Comparison of ENCODE assay signal across 9 mouse cellular contexts in genomic region chr8:119466105-119466504, GRCm38 (mm10). TPM values are rescaled to one million over a fixed set of nuclear protein-coding genes. Genes with fewer than 3 reads are reported as not detected.
DNase-seq lines count a peak whose midpoint lies in the region; ATAC-seq lines count a peak whose summit lies in the region.
"Had no signal": no experiment of that assay in that cellular context is flagged by ENCODE, and none has a peak within 500 bp of the region (broad histone marks: within the 10 kb centered on the region; RNA-seq: fewer than 3 reads in every experiment).

No protein-coding gene starts in this region.

- H3K36me3 ChIP-seq in kidney, embryonic 14.5 days (ENCODE audit: control insufficient read depth, insufficient read depth, low read length), result no peaks in the 10 kb centered on the region
- H3K36me3 ChIP-seq in limb, embryonic 10.5 days, result no peaks in the 10 kb centered on the region

- H3K4me2 ChIP-seq in kidney, embryonic 14.5 days (replicated peaks; ENCODE audit: low read depth, low read length), result peak overlapping the region; percentile 38

- no peak overlapping the region for H3K9ac ChIP-seq in kidney, embryonic 14.5 days (ENCODE audit: low read depth, low read length)

- peak overlapping the region; percentile 17 for H3K4me3 ChIP-seq in kidney, embryonic 14.5 days (ENCODE audit: low read length)
- peak overlapping the region; percentile 37 for H3K4me3 ChIP-seq in limb, embryonic 10.5 days

- H3K27me3 ChIP-seq in kidney, embryonic 14.5 days (ENCODE audit: control insufficient read depth, insufficient read depth, low read length), result peaks cover 8% of the 10 kb centered on the region; the same call in 1 of the 2 replicates
- H3K27me3 ChIP-seq in limb, embryonic 10.5 days (ENCODE audit: low read depth, poor library complexity, severe bottlenecking), result peaks cover 51% of the 10 kb centered on the region

- 1% methylated on average over 18 of the region's 18 CpGs for WGBS in kidney, embryonic 14.5 days
- WGBS in limb, embryonic 10.5 days, result 1% methylated on average over 18 of the region's 18 CpGs

- peak; percentile 77 for ATAC-seq in kidney, embryonic 14.5 days (ENCODE audit: low FRiP score, low TSS enrichment)
- ATAC-seq in megakaryocyte progenitor cell, adult 5-6 weeks (replicated peaks; ENCODE audit: poor library complexity), result no peak

- no peak for DNase-seq in kidney, adult 11 months
- DNase-seq in brain, embryonic 18.5 days (ENCODE audit: low read depth, low spot score), result peak; percentile 40
- DNase-seq in frontal cortex, postnatal 36 days (ENCODE audit: low spot score in 2 of 2), result peak; percentile 37 to 52
- peak; percentile 52 for DNase-seq in limb, embryonic 10.5 days (ENCODE audit: low spot score)
- peak; percentile 54 to 61 for DNase-seq in right cerebral cortex, adult 2 months (ENCODE audit: low spot score in 2 of 2)
- DNase-seq in urinary bladder, adult 18-20 months (ENCODE audit: low spot score in 2 of 2), result no peak

- H3K4me1 ChIP-seq in kidney, embryonic 14.5 days (ENCODE audit: control insufficient read depth, insufficient read depth, low read length), result peaks cover 24% of the 10 kb centered on the region
- H3K4me1 ChIP-seq in limb, embryonic 10.5 days, result peaks cover 21% of the 10 kb centered on the region

- H3K27ac ChIP-seq in kidney, embryonic 14.5 days (ENCODE audit: low read depth, low read length), result no peak overlapping the region
- H3K27ac ChIP-seq in limb, embryonic 10.5 days, result no peak overlapping the region

- H3K9me3 ChIP-seq in kidney, embryonic 14.5 days (ENCODE audit: control insufficient read depth, low read length), result no peaks in the 10 kb centered on the region
- H3K9me3 ChIP-seq in limb, embryonic 10.5 days (replicated peaks), result no peaks in the 10 kb centered on the region

RNA-seq across cellular contexts. Expression of gene Necab2, which starts 19.6 kb away (rescaled TPM):
- 4.6 and 5.0 TPM in 2 replicates for polyA plus RNA-seq in kidney, embryonic 14.5 days (2014; fragmentation: Nextera tagmentation; extraction: Ambion mirVana)
- polyA plus RNA-seq in limb, embryonic 10.5 days (2016; fragmentation: Nextera tagmentation; extraction: Ambion mirVana), result 4.2 and 5.6 TPM in 2 replicates
- not detected in 2 replicates for total RNA-seq in megakaryocyte progenitor cell, adult 5-6 weeks (2015)
- total RNA-seq in megakaryocyte progenitor cell, adult 5-6 weeks (2017), result not detected in 2 replicates
- total RNA-seq: hematopoietic stem cell, adult 5-6 weeks had no signal

RNA-seq across cellular contexts. Expression of gene Osgin1, which starts 32.2 kb away (rescaled TPM):
- polyA plus RNA-seq in kidney, embryonic 14.5 days (2014; fragmentation: Nextera tagmentation; extraction: Ambion mirVana), result 0.71 and 1.2 TPM in 2 replicates
- 0.26 and 0.34 TPM in 2 replicates for polyA plus RNA-seq in limb, embryonic 10.5 days (2016; fragmentation: Nextera tagmentation; extraction: Ambion mirVana)
- total RNA-seq in megakaryocyte progenitor cell, adult 5-6 weeks (2015), result 0.25 and 1.6 TPM in 2 replicates
- total RNA-seq in megakaryocyte progenitor cell, adult 5-6 weeks (2017), result 0.95 and 4.1 TPM in 2 replicates

RNA-seq across cellular contexts. Expression of gene Slc38a8, which starts 35.4 kb away (rescaled TPM):
- not detected in 2 replicates for polyA plus RNA-seq in kidney, embryonic 14.5 days (2014; fragmentation: Nextera tagmentation; extraction: Ambion mirVana)
- 0.05 and 0.11 TPM in 2 replicates for polyA plus RNA-seq in limb, embryonic 10.5 days (2016; fragmentation: Nextera tagmentation; extraction: Ambion mirVana)
- not detected in 2 replicates for total RNA-seq in megakaryocyte progenitor cell, adult 5-6 weeks (2015)
- not detected in 2 replicates for total RNA-seq in megakaryocyte progenitor cell, adult 5-6 weeks (2017)
- total RNA-seq: hematopoietic stem cell, adult 5-6 weeks had no signal

Comparison
In these comparisons a context has a peak if more than half of its experiments do, and no peak if none do; other contexts are left out.
1. DNase-seq: peak in brain, embryonic 18.5 days (single experiment), frontal cortex, postnatal 36 days (2 of 2), limb, embryonic 10.5 days (single experiment) and right cerebral cortex, adult 2 months (2 of 2); none in kidney, adult 11 months (single experiment) and urinary bladder, adult 18-20 months (0 of 2).